Mouse (Mus musculus): ENCODE measurements around the gene Olfr435. TPM values are rescaled to one million over a fixed set of nuclear protein-coding genes. Genes with fewer than 3 reads are reported as not detected.
"Not testable (repeated sequence)": the region's sequence is repeated elsewhere in the genome, so short reads cannot be mapped to it uniquely, and the experiment has no call there.

Olfr435 gene
- total RNA-seq (2021): not detected in 2 replicates
- long read RNA-seq: 0 reads

DNA sequence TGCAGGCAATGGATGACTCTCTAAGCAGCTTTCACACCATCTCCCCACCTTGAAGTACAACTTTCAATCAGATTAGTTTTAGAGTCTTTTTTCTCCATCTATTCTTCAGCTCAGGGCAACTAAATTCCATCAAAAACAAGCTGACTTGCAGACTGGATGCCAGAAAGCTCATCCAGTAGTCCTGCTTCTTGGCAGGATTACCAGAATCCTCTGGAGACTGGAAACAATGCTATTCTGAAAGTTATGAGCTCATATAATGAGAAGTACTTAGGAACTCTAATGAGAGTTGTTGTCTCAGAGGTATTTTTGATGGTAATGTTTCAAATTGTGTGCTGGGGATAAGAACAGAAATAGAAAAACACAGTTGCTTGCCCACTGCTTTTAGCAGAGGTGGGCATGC is at the start of gene Olfr435:
TSS of gene Olfr435 (plus strand) at position 366 of the 400 bp plus-strand sequence.
- DNase-seq: no peak

DNA sequence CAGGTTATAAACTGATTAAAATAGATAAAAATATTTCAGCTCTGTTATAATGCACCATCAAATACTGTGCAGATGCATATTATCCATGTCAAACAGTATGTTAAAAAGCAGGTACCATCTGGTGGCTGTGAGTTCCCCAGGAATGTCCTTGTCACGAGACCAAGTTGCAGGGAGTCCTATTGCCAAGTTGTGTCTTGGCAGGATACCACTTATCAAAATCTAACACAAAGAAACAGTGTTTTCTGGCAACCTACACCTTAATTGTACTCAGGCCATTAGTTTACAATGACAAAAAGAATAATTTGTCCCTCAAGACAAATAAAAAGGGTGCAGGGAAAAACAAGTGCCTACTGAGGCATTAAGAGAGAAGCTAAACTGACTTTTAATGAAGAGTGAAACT is 37.4 kb upstream of the Olfr435 start:
- no peak for DNase-seq

DNA sequence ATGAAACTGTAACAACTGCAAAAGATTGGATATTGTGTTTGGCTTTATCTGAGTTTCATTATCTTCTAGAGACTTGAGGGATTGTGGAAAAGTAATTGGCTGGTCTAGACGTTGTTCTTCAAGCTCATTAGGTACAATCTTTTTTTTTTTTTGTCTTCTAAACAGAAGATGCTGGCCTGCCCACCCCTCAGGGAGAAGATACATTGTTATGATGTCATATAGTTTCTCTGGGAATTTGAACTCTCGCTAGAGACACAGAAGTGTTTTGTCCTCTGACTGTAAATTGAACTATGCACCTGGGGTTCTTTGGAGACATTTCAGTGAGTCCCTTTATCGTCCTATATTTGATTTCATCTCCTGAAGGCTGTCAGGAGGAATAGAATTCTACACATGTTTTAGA is 34.0 kb upstream of the Olfr435 start, which contains the start of gene Olfr437:
TSS of gene Olfr437 (plus strand) at position 301 of the 400 bp plus-strand sequence.
- no peak for DNase-seq

DNA sequence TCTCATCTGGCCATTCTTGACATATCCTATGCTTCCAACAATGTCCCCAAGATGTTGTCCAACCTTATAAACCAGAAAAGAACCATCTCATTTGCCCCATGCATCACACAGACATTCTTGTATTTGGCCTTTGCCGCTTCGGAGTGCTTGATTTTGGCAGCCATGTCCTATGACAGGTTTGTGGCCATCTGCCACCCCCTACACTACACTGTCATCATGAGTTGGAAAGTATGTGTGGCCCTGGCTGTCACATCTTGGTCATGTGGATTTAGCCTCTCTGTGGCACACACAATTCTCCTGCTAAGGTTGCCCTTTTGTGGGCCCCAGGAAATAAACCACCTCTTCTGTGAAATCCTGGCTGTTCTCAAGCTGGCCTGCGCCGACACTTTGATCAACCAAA is 29.7 kb upstream of the Olfr435 start:
- no peak for DNase-seq

DNA sequence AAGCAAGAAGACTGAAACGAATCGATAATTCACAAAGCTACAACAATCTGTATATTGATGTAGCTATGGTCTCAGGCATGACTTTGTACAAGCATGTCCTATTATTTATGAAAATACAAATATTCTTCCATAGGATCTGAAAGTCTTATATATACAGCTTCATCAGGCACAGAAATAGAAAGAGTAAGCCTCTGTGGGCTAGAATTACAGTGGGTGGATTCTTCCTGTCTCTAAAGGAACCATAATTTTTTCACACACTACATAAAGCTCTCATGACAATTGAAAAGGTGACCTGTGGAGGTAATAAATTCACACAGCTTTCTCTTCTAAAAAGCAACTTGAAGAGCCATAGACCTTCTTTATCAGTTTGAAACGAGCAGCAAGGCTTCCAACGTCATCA is 25.1 kb upstream of the Olfr435 start, which contains the start of gene Olfr13:
TSS of gene Olfr13 (plus strand) at position 301 of the 400 bp plus-strand sequence.
- DNase-seq: no peak

DNA sequence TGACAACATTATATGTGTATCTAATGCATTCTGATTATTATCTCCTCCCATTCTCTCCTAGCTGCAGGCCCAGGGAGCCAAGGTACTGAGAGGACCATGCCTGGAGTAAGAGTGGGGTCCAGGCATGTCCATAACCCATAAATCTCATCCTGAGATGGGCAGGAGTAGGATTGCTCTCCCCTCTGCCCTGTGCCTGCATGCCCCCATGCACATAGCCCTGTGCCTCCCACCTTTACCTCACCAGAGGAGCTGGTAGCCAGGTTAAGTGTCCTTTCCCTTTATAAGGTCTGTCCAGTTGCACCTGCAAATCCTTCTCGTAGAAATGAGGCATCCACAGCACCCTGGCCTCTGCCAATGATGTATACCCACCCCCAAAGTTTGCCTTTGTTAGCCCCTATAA is 18.8 kb upstream of the Olfr435 start:
- no peak for DNase-seq

DNA sequence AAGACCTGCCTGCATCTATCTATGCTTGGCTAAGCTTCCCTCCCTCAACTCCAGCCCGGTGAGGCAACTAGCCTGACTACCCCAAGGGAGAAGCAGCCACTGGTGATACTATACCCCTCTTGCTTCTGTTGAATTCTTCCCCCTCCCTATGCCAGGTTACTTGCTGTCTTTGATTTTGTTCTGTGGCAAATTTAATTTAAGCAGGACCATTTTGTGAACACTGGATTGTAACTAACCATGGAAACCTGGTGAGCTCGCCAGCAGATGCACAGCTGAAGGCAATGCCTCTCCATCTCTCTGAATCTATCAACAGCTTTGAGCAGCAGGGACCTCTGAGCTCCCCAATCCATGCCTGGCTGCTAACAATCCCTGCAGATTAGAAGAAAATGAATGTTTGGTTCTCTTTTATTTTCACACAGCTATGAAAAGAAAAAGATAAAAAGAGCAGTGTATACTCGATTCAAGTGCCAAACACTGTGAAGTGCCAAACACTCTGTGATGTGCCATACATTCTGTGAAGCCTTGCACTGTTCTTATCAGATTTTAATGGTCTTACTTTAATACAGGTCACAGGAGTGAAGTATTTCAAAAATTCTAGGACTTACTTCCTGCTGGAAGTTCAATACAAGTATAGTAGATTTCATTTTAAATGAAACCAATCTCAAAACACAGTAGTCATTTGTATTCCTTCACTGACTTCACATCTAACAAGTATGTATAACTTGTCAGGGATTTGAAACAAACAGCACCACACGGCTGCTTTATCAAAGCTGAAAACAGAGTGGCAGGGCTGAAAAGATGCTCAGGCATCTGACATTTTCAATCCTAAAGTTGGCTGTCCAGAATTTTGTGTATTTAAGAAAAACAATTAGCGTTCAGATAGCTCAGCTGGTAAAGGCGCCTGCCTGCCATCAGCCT is 18.1 kb upstream of the Olfr435 start:
- DNase-seq: no peak

DNA sequence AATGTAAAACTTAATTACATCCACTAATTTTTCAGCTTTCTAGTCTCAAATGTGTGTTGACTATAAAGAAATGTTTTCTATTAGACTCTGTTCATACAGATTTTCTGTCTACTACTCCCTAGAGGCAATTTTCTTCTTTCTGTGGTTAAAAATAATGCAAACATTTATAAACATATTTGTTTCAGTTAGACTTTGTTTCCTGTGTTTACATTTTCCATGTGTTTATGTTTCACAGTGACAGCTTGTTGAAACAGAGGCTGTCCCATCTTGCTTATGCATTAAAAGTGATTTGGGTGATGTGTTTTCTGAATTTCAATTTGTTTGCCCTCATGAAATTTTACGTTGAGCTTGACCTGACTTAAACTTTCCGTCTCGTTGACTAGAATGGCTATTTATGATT is 6.0 kb upstream of the Olfr435 start:
- DNase-seq: no peak

DNA sequence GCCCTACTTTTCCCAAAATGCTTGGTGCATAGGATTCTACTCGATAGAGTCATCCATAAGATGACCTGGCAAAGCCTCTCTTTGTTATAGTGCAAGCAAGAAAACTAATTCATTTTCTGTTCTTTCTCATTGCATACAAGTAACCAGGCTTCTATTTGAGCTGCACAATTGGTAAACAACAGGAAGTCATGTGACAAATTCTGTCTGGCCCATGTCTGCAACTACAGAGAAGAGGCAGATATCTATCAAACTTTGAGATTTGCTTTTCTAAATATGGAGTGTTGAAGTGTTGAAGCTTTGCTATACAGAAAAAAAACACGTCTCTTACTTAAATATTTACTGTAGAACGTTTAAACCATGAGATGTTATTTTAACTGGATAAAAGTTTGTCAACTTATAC is 1.1 kb downstream of the Olfr435 start:
- DNase-seq: no peak

DNA sequence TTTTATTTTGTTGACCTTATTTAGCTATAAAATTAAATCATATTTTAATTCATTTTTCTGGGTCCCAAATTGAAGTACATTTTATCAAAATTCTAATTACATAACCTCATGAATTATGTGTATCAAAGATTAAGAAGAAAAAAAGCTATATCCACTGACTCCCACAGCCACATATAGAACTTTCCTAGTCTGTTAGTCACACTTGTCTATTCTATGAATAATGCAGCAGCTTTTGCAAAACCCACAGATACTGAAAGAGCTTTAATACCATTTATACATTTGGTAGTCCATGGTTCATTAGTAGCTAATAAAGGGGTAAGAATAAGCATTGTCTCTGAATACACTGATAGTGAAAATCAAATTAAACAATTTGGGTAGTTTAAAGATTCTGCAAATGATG is 5.8 kb downstream of the Olfr435 start:
- no peak for DNase-seq

DNA sequence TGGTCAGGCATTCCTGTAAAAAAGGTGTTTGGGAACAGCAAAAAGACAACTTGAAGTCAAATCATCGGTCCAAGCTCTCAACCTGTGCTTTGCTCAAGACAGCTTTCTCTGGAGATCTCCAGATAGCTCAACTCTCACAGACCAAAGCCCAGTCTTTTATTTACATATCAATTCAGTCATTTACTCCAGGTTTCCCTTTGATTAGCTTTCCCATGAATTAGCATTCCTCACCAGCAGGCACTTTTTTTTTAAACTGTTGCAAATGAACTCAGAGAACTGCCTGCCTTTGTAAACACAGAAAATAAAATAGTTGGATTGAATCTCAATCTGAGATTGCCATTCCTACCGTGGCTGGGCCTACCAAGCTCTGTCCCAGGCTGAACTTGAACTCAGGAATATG is 8.4 kb downstream of the Olfr435 start:
- DNase-seq: no peak

DNA sequence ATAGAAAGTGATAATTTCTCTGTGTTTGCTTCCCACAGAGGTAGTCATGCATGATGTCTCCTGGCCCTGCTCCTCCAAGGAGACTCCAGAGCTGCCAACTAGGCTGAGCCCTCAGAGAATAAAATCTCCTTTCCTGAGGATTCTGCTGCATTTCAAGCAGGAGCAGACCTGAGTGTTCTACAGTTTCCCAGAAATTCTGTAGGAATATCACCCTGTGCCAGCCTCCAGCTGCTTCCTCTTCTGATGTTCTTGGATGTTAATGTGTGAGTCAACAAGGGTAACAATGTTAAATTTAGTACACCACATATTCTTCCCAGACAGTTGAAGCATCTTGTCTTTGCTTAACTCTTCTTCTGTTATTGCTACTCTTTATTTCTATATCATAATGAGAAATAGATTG is 15.9 kb downstream of the Olfr435 start, which contains the start of gene Olfr434:
TSS of gene Olfr434 (plus strand) at position 149 of the 400 bp plus-strand sequence.
- not testable (repeated sequence) for DNase-seq

DNA sequence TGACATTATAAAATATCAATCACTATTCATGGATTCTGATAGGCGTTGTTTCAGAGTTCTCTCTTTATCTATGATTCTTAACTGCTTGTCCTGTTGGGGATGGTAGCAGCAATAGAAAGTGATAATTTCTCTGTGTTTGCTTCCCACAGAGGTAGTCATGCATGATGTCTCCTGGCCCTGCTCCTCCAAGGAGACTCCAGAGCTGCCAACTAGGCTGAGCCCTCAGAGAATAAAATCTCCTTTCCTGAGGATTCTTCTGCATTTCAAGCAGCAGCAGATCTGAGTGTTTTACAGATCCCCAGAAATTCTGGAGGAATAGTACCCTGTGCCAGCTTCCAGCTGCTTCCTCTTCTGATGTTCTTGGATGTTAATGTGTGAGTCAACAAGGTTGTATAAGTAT is 34.3 kb downstream of the Olfr435 start, which contains the start of gene Olfr47:
TSS of gene Olfr47 (plus strand) at position 275 of the 400 bp plus-strand sequence.
- not testable (repeated sequence) for DNase-seq

DNA sequence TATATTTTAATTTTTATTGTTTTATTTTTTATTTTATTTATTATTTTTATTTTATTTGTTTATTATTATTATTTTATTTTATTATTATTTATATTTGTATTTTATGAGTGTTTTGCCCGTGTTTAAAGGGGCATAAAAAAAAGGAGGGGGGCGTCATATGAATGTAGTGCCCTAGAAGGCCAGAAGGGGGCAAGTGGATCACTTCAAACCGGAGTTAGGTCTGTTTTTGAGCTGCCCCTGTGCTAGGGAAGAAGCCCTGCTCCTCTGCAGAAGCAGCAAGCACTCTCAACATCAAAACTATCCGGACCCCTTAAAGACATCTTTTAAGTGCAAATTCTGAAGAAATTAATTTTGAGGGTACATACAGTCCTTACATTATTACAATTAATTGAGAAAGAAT is 45.1 kb downstream of the Olfr435 start:
- DNase-seq: no peak

DNA sequence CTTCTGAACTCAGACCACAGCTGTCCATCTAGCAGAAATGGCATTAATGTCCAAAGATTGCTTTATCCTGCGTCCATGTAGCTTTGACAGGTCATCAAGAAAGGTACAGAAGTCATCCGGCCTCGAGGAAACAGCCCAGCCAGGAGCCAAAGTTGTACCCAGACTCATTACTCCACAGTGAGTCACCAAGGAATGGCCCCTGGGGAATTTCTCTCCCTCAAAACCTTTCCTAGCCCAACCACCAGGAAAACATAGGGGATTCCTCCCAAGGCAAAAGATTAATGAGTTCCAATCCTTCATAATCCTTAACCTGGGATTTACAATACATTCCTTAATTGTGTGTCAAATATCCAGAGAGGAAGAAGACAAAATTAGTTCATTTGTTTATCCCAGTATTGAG is 50.5 kb downstream of the Olfr435 start:
- DNase-seq: no peak

DNA sequence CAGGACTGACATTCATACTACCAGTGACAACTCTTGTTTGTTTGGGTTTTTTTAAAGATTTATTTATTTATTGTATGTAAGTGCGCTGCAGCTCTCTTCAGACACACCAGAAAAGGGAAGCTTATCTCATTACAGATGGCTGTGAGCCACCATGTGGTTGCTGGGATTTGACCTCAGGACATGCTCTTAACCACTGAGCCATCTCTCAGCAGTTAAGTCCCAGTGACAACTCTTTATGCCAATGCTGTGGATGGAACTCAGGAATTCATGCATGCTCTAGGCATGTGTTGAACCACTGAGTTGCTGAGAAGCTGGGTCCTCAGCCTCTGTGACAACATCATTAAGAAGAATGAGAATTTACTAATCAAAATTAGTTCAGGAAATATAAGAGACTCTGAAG is 56.0 kb downstream of the Olfr435 start:
- no peak for DNase-seq

Other genes starting within 250 kb of the Olfr435 start
- gene Olfr444, start 248.1 kb upstream of the Olfr435 start, total RNA-seq (2021): not detected in 2 replicates
- gene Olfr441, start 90.8 kb upstream of the Olfr435 start, total RNA-seq (2021): not detected in 2 replicates
- not detected in 2 replicates for gene Olfr237-ps1, start 50.6 kb upstream of the Olfr435 start, total RNA-seq (2021)
- not detected in 2 replicates for gene Olfr437, start 33.9 kb upstream of the Olfr435 start, total RNA-seq (2021)
- gene Olfr13, start 25.0 kb upstream of the Olfr435 start, total RNA-seq (2021): not detected in 2 replicates
- gene Olfr434, start 15.9 kb downstream of the Olfr435 start, total RNA-seq (2021): not detected in 2 replicates
- gene Olfr47, start 34.4 kb downstream of the Olfr435 start, total RNA-seq (2021): not detected in 2 replicates
- 21.9 and 22.2 TPM in 2 replicates for gene Arhgef5, start 68.4 kb downstream of the Olfr435 start, total RNA-seq (2021)
- not detected in 2 replicates for gene Nobox, start 112.4 kb downstream of the Olfr435 start, total RNA-seq (2021)